Mouse (Mus musculus) cerebellum, adult 9-10 months (tissue): ENCODE measurements around the gene C1qtnf6.

Source experiments
- DNase-seq: peaks from one replicate; pipeline ENCODE4 v3.0.0; 2022

Gene C1qtnf6

GRCm38 (mm10) chr15:78514393-78515146 is 16.6 kb downstream of the C1qtnf6 start:
- DNase-seq: peak; percentile 90

GRCm38 (mm10) chr15:78513019-78513418 is 18.2 kb downstream of the C1qtnf6 start:
- DNase-seq: no peak

DNA sequence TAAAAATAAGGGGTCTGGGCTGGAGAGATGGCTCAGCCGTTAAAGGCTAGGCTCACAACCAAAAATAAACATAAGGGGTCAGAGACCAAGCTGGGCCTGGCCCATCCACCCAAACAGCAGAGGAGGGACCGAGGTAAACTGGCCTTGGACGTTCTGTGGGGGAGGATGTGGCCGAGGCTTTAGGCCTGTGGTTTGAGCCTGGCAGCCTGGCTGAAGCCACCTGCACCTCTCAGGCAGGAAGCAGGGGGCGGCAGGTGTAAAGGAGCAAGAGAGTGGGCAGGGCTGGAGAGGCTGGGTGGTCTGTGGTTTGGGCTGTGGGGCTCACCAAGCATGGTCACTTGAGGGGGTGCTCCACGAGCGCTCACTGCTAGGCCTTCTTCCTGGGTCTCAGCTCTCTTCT is 19.3 kb downstream of the C1qtnf6 start:
- DNase-seq: no peak

GRCm38 (mm10) chr15:78510736-78511135 is 20.5 kb downstream of the C1qtnf6 start:
- no peak for DNase-seq

DNA sequence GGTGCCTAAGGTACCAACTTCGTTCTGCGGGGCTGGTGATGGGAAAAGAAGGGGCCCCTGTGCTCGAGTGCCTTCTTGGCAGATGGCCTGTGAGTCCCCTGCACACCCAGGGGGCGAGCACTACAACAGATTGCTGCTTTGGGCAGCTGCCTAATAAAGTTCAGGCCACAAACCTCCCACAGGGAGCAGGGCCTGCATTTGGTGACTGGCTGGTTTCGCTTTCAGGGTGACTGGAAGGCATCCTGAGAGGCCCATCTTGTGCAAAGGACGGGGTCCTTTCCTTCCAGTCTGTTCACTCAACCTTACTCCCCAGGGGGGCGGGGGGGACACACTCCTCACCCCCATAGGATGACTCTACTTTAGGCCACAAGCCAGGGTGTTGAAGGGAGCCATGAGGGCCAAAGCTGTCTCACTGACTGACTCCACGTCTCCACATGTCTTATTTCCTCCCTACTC is 21.1 kb downstream of the C1qtnf6 start:
- DNase-seq: no peak

GRCm38 (mm10) chr15:78509297-78509899 is 21.8 kb downstream of the C1qtnf6 start:
- no peak for DNase-seq

DNA sequence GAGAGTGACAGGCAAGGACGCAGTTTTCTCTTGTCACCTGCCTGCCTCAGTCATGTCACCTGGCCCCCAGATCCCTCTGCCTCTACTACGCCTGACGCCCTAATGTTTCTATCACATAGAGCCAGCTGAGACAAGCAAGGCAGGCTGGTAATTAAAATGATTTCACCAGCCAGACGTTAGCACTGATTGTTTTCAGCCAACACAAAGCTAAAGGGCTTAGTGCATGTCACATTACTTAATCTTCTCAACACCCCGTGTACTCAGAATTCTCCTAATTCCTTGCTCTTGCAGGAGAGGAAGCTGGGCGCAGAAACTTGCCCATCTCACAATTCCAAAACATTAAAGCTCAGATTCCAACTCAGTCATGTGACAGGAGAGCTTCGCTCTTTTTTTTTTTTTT is 22.8 kb downstream of the C1qtnf6 start:
- DNase-seq: no peak

DNA sequence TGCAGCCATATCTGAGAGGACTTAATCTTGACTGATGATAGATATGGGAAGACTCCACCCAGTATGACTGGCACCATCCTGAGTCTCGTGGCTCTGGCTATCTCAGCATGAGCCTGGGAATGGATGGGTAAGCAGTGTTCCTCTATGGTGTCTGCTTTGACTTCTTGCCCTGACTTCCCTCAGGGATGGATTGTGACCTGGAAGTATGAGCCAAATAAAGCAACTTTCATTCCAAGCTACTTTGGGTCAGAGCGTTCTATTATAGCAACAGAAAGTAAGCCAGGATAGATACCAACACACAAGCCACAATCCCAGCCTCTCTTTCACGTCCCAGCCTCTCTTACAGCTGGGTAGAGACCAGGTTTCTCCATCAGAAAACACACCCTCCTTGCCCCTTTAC is 25.7 kb downstream of the C1qtnf6 start:
- no peak for DNase-seq

- no peak for DNase-seq
Observed at GRCm38 (mm10) chr15:78504816-78505215, 26.4 kb downstream of the C1qtnf6 start.

- DNase-seq: no peak
Observed at GRCm38 (mm10) chr15:78504013-78504412, 27.2 kb downstream of the C1qtnf6 start.

- no peak for DNase-seq
Observed at GRCm38 (mm10) chr15:78502437-78503132, 28.6 kb downstream of the C1qtnf6 start.

GRCm38 (mm10) chr15:78494968-78495406 is 36.2 kb downstream of the C1qtnf6 start, which contains the start of gene Il2rb:
Il2rb (minus strand) TSS chr15:78495271.
- no peak for DNase-seq

GRCm38 (mm10) chr15:78493401-78494010 is 37.7 kb downstream of the C1qtnf6 start:
- DNase-seq: no peak

- no peak for DNase-seq
Observed at GRCm38 (mm10) chr15:78491301-78491700, 39.9 kb downstream of the C1qtnf6 start.

- no peak for DNase-seq
Observed at GRCm38 (mm10) chr15:78489906-78490305, 41.3 kb downstream of the C1qtnf6 start.

DNA sequence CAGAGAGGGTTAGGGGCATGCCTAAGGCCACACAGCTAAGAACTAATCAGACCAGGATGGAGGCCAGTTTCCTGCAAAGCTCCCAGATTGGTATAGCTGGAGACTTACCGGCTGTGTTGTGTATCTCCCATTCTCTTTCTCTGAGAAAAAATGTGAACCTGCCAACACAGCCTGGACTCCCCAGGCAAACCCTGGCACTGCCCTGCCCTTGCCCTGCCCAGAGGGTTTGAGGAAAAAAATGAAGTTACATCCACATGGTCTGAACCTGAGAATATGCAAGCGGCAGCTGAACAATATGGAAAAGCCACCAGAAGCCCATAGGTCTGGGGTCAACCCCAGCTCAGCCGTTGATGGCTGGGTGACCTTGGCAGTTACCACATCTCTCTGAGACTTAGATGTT is 42.0 kb downstream of the C1qtnf6 start:
- peak; percentile 70 for DNase-seq

GRCm38 (mm10) chr15:78487066-78487465 is 44.1 kb downstream of the C1qtnf6 start:
- no peak for DNase-seq

- no peak for DNase-seq
Observed at GRCm38 (mm10) chr15:78486564-78486963, 44.7 kb downstream of the C1qtnf6 start.

DNA sequence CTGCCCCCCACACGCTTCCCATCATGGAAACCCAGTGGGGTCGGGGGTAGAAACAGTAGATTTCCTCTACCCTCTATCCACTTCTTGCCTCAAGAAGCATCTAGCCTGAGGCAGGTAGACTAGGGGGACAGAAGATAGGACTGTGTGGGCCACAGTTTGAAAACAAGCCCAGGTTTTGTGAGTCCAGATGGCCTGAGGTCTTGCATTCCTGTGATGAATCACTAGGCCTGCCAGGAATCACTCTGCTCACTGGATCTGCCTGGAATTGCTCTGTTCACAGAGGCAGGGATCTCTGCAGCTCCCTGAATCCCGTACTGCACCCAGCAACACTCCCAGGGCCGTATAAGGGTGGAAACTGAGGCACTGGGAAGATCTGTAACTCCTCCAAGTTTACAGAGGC is 47.9 kb downstream of the C1qtnf6 start:
- peak; percentile 89 for DNase-seq

DNA sequence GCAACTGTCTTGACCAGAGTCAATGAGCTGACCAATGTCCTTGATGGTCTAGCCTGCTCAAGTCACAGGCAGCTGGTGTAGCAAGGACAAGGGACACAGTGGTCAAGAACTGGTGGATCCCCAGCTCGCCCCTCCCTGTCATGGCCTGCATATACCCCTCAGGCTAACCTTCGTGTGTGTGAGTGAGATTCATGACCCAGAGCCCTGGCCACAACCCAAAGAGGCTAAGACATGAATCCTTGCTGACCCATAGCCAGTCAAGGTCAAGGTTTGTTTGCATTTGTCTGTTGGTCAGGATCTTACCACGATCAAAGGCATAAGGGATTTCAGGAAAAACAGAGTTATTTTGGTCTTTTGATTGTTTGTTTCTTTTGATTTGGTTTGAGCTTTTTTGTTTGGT is 48.7 kb downstream of the C1qtnf6 start:
- no peak for DNase-seq

- DNase-seq: peak; percentile 67
Observed at GRCm38 (mm10) chr15:78481448-78482000, 49.7 kb downstream of the C1qtnf6 start.

GRCm38 (mm10) chr15:78480991-78481390 is 50.2 kb downstream of the C1qtnf6 start:
- DNase-seq: no peak

- DNase-seq: no peak
Observed at GRCm38 (mm10) chr15:78480111-78480510, 51.1 kb downstream of the C1qtnf6 start.
